Mouse (Mus musculus) natural killer cell, adult 2 months (primary cell): Measurements from ENCODE around the gene 9430015G10Rik.

ENCODE experiments used
- DNase-seq, 2 experiments: peaks; one replicate each; pipeline ENCODE4 v3.0.0; 2022; ENCODE audit warnings: low spot score in 2 of 2

The 9430015G10Rik gene

GRCm38 (mm10) chr4:156109570-156110331 is at the start of gene 9430015G10Rik:
9430015G10Rik (plus strand) TSS chr4:156109982.
- DNase-seq: peak; percentile 96 to 97

- DNase-seq: no peak
Measured at GRCm38 (mm10) chr4:156063861-156064509, 45.8 kb upstream of the 9430015G10Rik start.

- DNase-seq: no peak
Measured at GRCm38 (mm10) chr4:156064510-156064897, 45.3 kb upstream of the 9430015G10Rik start.

GRCm38 (mm10) chr4:156065156-156065894 is 44.5 kb upstream of the 9430015G10Rik start:
- no peak for DNase-seq

- DNase-seq: peak; percentile 10 to 20
Measured at GRCm38 (mm10) chr4:156067256-156067949, 42.4 kb upstream of the 9430015G10Rik start.

GRCm38 (mm10) chr4:156069701-156070100 is 40.1 kb upstream of the 9430015G10Rik start:
- DNase-seq: no peak

GRCm38 (mm10) chr4:156070276-156070675 is 39.5 kb upstream of the 9430015G10Rik start:
- no peak for DNase-seq

- no peak for DNase-seq
Measured at GRCm38 (mm10) chr4:156070716-156071115, 39.1 kb upstream of the 9430015G10Rik start.

GRCm38 (mm10) chr4:156076911-156077382 is 32.8 kb upstream of the 9430015G10Rik start:
- peak in 1 of 2 experiments; percentile 11 for DNase-seq

- DNase-seq: peak; percentile 6 to 16
Measured at GRCm38 (mm10) chr4:156077499-156078301, 32.1 kb upstream of the 9430015G10Rik start.

GRCm38 (mm10) chr4:156082621-156083234 is 27.1 kb upstream of the 9430015G10Rik start:
- no peak for DNase-seq

GRCm38 (mm10) chr4:156083348-156083747 is 26.4 kb upstream of the 9430015G10Rik start:
- no peak for DNase-seq

GRCm38 (mm10) chr4:156084096-156084879 is 25.5 kb upstream of the 9430015G10Rik start:
- DNase-seq: no peak

- no peak for DNase-seq
Measured at GRCm38 (mm10) chr4:156085256-156085655, 24.5 kb upstream of the 9430015G10Rik start.

GRCm38 (mm10) chr4:156087398-156088087 is 22.2 kb upstream of the 9430015G10Rik start:
- DNase-seq: no peak

GRCm38 (mm10) chr4:156091236-156091635 is 18.5 kb upstream of the 9430015G10Rik start:
- no peak for DNase-seq

- DNase-seq: no peak
Measured at GRCm38 (mm10) chr4:156092765-156093164, 17.0 kb upstream of the 9430015G10Rik start.

- DNase-seq: no peak
Measured at GRCm38 (mm10) chr4:156093758-156094157, 16.0 kb upstream of the 9430015G10Rik start.

- no peak for DNase-seq
Measured at GRCm38 (mm10) chr4:156096191-156096590, 13.6 kb upstream of the 9430015G10Rik start.
